Mouse (Mus musculus): ENCODE measurements around the gene Tldc1. TPM values are rescaled to one million over a fixed set of nuclear protein-coding genes. Genes with fewer than 3 reads are reported as not detected.
A peak's percentile ranks its signal among the peaks of the same experiment; 100 is the strongest.

Tldc1 gene
- polyA plus RNA-seq, 1 experiment from 2014 or later = 11.0 TPM

DNA sequence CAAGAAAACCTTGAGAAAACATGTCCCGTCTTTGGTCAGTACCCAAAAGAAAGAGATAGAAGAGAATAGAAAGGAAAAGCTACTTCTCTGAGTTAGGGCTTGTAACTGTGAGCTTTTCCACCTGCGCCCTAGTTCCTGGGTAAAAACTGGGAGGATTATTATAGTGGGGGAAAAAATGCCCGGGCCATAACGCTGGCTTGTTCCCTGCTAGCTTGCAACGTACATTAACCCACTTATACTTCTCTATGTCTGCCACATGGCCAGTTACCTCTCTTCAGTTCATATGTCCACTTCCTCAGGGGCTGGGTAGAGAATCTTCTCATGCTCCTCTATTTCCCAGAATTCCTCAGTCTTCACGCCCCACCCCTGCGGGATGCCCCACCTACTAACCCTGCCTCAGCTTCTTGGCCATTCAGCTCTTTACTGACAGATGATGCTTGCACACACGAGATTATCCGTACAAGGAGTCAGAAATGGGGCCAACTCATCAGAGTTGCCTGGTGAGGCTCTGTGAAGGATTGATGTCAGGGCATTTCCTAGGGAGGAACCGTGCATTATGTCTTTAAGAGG is 41.8 kb downstream of the Tldc1 start:
- Histone ChIP-seq H3K4me3 (replicated peaks) (no peak overlapping the region), H3K9me3 (no peaks in the 10 kb centered on the region), H3K4me2 (replicated peaks) (no peak overlapping the region), H3K27ac (no peak overlapping the region), H3K9ac (replicated peaks) (no peak overlapping the region), H3K27me3 (peaks cover 13% of the 10 kb centered on the region), H3K4me1 (replicated peaks) (0 out of 2 replicates have a peak, but pooled peaks cover 2% of the 10 kb centered on the region), H3K36me3 (no peaks in the 10 kb centered on the region)
- ATAC-seq = no peak
- WGBS = 84% methylated on average over 10 of the region's 10 CpGs

DNA sequence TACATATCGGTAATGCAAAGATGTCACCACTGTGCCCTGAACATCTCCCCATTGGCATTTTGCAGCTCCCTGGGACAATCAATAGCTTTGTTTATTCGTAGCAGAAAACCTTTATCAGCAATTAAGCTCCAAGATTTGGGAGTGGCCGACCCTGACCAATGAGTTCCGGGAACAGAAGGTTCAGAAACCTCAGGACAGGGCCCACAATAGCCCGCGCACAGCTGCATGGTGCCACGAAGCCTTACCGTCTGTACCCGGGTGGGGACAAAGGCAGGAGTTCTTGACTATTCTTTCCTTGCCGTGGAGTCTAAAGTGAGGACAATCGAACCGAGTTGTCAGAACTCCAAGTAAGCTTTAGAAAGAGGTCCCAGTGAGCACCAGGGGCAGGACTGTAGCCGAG is 46.1 kb downstream of the Tldc1 start:
- Histone ChIP-seq H3K9me3 (no peaks in the 10 kb centered on the region), H3K4me3 (replicated peaks) (no peak overlapping the region), H3K4me2 (replicated peaks) (no peak overlapping the region), H3K9ac (replicated peaks) (no peak overlapping the region), H3K4me1 (replicated peaks) (0 out of 2 replicates have a peak, but pooled peaks cover 4% of the 10 kb centered on the region), H3K27ac (no peak overlapping the region), H3K27me3 (no peaks in the 10 kb centered on the region), H3K36me3 (no peaks in the 10 kb centered on the region)
- ATAC-seq = no peak
- WGBS = 78% methylated on average over 13 of the region's 13 CpGs

DNA sequence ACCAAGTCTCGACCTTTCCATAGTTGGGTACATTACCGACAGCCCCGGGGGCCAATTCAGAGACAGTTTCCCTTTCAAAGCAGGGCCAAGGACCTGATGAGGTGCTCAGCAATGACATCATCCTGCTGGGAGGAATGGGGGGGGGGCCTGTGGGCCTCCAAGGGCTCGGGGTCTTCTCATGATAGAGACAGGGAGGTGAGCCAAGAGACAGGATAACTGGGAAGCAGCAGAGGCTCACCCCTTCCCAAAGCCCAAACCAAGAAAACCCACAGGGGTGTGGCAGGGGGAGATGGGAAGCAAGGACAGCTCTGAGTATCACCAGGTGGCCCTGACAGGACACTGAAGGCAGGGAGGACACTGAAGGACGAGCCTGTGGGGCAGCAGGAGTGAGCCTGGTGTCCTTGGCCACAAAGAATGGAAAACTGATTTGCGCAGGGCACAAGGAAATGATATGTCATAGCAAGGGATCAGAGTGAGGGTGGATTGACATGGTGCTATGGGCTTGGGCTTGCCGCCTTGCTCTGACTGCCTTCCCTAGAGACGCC is 49.8 kb downstream of the Tldc1 start:
- Histone ChIP-seq H3K27ac (no peak overlapping the region), H3K4me2 (replicated peaks) (no peak overlapping the region), H3K36me3 (no peaks in the 10 kb centered on the region), H3K27me3 (no peaks in the 10 kb centered on the region; the same call in 1 of the 2 replicates), H3K9ac (replicated peaks) (no peak overlapping the region), H3K9me3 (no peaks in the 10 kb centered on the region), H3K4me3 (replicated peaks) (no peak overlapping the region), H3K4me1 (replicated peaks) (0 out of 2 replicates have a peak, but pooled peaks cover 4% of the 10 kb centered on the region)
- no peak for ATAC-seq
- WGBS = 89% methylated on average over 8 of the region's 8 CpGs

DNA sequence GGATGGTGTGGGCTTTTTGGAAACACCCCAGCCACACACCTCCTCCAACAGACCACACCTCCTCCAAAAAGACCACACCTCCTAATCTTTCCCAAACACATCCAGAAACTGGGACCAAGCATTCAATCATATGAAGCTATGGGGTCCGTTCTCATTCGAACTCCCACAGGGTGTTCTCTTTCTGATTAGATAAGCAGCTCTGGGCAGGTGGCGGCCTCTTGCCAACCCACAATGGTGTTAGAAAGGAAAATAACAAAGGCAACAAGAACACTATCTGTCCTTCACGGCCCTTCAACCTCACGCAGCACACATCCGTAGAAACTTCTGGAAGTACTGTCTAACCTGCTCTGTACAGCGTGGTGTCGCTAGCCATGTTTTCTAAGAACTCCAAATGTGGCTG is 51.1 kb downstream of the Tldc1 start:
- Histone ChIP-seq H3K4me2 (replicated peaks) (no peak overlapping the region), H3K9me3 (no peaks in the 10 kb centered on the region), H3K4me3 (replicated peaks) (no peak overlapping the region), H3K27me3 (no peaks in the 10 kb centered on the region; the same call in 1 of the 2 replicates), H3K9ac (replicated peaks) (no peak overlapping the region), H3K27ac (no peak overlapping the region), H3K4me1 (replicated peaks) (0 out of 2 replicates have a peak, but pooled peaks cover 4% of the 10 kb centered on the region), H3K36me3 (no peaks in the 10 kb centered on the region)
- ATAC-seq = no peak
- 91% methylated on average over 8 of the region's 8 CpGs for WGBS

DNA sequence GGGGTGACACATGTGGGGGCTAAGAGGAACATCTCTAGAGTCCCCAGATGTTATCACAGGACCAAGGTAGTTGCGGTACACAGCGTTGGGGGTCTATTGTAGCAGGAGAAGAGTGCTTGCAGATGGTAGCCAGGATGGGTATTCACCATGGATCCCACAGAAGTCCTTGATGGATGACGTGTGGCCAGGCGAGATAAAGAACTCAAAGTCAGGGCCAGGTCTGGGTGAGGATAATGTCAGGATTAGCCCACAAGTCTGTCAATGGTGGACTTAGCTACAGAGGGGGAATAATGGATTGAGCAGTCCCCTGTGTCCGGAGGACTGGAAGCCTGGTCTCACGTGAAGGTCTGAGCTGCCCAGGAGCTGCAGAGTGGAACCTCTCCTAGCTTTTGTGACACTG is 53.6 kb downstream of the Tldc1 start:
- H3K36me3 ChIP-seq = no peaks in the 10 kb centered on the region
- no peak overlapping the region for H3K9ac ChIP-seq (replicated peaks)
- no peak overlapping the region for H3K4me3 ChIP-seq (replicated peaks)
- no peaks in the 10 kb centered on the region; the same call in 1 of the 2 replicates for H3K27me3 ChIP-seq
- H3K9me3 ChIP-seq = no peaks in the 10 kb centered on the region
- H3K27ac ChIP-seq = no peak overlapping the region
- no peaks in the 10 kb centered on the region for H3K4me1 ChIP-seq (replicated peaks)
- 83% methylated on average over 6 of the region's 6 CpGs for WGBS
- H3K4me2 ChIP-seq (replicated peaks) = no peak overlapping the region
- no peak for ATAC-seq

DNA sequence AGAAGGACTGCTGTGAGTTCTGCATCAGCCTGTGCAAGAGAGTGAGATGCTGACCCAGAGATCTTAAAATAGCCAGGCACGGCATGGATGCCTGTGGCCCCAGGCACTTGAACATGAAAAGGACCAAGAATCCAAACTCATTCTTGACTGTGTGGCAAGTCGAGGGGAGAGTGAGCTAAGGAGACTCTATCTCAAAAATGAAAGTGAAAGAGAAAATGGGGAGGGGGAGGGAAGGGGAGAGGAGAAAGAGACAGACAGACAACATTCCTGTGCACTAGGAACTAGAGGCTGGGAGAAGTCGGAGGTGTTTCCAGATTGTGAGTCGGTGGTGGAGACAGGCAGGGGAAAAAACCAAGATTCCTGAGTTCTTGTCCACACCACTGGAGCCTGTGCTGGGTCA is 54.5 kb downstream of the Tldc1 start:
- Histone ChIP-seq H3K4me2 (replicated peaks) (no peak overlapping the region), H3K36me3 (no peaks in the 10 kb centered on the region), H3K4me3 (replicated peaks) (no peak overlapping the region), H3K27me3 (no peaks in the 10 kb centered on the region; the same call in 1 of the 2 replicates), H3K27ac (no peak overlapping the region), H3K9me3 (no peaks in the 10 kb centered on the region), H3K9ac (replicated peaks) (no peak overlapping the region), H3K4me1 (replicated peaks) (no peaks in the 10 kb centered on the region)
- WGBS = 71% methylated on average over 4 of the region's 4 CpGs
- ATAC-seq = no peak

DNA sequence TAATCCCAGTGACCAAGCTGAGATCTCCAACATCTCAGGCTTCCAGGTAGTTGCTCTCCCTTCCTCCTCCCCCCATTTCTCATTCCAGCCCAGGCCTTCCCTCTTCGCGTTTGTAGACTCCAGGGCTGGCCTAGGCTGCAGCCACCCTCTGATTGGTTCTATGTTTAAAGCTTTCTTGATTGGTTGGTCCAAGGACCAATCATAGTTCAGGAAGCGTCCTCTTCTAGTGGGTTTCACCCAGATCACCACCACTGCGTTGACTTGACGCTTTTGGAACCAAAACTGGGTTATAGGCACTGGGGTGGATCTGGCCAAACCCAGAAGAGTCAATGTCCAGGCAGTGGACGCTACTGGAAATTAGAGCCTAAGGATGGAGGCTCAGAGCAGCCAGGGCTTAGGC is 55.9 kb downstream of the Tldc1 start:
- Histone ChIP-seq H3K9me3 (no peaks in the 10 kb centered on the region), H3K9ac (replicated peaks) (no peak overlapping the region), H3K36me3 (no peaks in the 10 kb centered on the region), H3K4me1 (replicated peaks) (no peaks in the 10 kb centered on the region), H3K4me3 (replicated peaks) (no peak overlapping the region), H3K27me3 (no peaks in the 10 kb centered on the region; the same call in 1 of the 2 replicates), H3K4me2 (replicated peaks) (no peak overlapping the region), H3K27ac (no peak overlapping the region)
- 54% methylated on average over 6 of the region's 6 CpGs for WGBS
- no peak for ATAC-seq

DNA sequence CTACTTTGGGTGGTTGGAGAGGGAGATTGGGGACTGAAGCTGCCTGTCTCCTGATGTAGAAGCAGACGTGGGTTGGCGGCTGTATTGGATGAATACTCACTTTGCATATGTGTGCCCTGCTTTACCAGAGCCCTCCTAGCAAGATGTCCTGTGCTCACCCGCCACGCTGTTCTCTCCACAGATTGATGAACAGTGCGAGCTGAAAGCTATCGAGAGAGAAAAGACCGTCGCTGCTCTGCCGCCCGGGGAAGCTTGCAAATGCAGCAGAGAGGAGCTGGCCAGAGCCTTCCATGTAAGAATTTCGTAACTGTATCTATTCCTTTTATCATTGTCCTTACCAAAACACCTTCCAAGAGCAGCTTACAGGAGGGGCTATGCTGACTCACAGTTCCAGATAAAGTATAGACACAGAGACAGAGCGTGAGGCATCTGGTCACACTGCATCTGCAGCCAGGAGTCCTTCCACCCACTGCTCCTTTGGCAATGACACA is 59.2 kb downstream of the Tldc1 start:
- no peaks in the 10 kb centered on the region for H3K9me3 ChIP-seq
- 60% methylated on average over 12 of the region's 12 CpGs for WGBS
- H3K27me3 ChIP-seq = no peaks in the 10 kb centered on the region
- H3K9ac ChIP-seq (replicated peaks) = no peak overlapping the region
- no peak for ATAC-seq
- H3K36me3 ChIP-seq = no peaks in the 10 kb centered on the region
- H3K27ac ChIP-seq = no peak overlapping the region
- H3K4me3 ChIP-seq (replicated peaks) = no peak overlapping the region
- H3K4me2 ChIP-seq (replicated peaks) = no peak overlapping the region
- H3K4me1 ChIP-seq (replicated peaks) = no peaks in the 10 kb centered on the region

DNA sequence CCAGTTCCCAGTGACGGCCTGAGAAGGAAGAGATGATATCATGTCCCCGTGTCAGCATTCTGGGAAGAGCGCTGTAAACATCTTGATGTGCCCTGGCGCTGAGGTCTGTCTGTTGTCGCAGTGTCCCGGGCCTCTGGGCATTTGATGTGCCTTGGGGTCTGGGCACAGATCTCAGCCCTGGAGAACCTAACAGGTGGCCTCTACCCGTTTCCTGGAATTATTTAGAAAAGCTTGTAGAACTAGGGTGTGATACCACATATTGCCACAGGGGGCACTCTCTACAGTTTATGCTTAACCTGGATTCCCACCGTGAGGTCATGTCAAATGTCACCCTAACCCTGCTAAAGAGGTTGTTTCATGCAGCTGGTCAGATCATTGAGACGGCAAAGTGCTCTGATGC is 60.5 kb downstream of the Tldc1 start:
- H3K9me3 ChIP-seq = no peaks in the 10 kb centered on the region
- H3K9ac ChIP-seq (replicated peaks) = no peak overlapping the region
- no peak overlapping the region for H3K27ac ChIP-seq
- no peak for ATAC-seq
- WGBS = 63% methylated on average over 9 of the region's 9 CpGs
- no peak overlapping the region for H3K4me2 ChIP-seq (replicated peaks)
- H3K4me1 ChIP-seq (replicated peaks) = peaks cover 7% of the 10 kb centered on the region; the same call in 1 of the 2 replicates
- H3K36me3 ChIP-seq = no peaks in the 10 kb centered on the region
- no peak overlapping the region for H3K4me3 ChIP-seq (replicated peaks)
- no peaks in the 10 kb centered on the region for H3K27me3 ChIP-seq

DNA sequence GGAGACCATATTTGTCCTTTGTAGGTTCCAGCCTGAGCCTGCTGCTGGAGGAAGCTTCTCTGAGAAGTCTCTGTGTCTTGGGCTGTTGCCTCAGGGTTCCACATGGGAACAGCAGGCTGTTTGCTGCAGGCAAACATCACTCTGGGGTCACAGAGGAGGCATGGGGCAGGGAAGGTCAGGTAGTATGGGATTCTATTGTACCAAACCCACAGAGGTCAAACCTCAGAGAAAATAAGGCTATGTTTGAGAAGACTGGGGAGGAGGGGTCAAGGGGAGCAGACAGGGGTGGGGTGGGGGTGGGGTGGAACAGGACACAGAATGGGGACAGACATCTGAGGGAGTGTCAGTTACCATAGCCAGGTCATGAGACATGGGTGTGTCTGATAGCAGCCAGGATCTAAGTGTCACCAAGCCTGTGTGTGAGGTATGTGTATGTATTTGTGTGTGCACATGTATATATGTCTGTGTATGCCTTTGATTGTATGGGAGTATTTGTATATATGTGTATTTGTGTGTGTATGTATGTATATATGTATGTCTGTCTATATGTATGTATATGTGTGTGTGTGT is 61.4 kb downstream of the Tldc1 start:
- Histone ChIP-seq H3K36me3 (no peaks in the 10 kb centered on the region), H3K9me3 (no peaks in the 10 kb centered on the region), H3K4me3 (replicated peaks) (no peak overlapping the region), H3K9ac (replicated peaks) (no peak overlapping the region), H3K27me3 (no peaks in the 10 kb centered on the region), H3K4me1 (replicated peaks) (peaks cover 7% of the 10 kb centered on the region; the same call in 1 of the 2 replicates), H3K27ac (no peak overlapping the region), H3K4me2 (replicated peaks) (no peak overlapping the region)
- no peak for ATAC-seq

DNA sequence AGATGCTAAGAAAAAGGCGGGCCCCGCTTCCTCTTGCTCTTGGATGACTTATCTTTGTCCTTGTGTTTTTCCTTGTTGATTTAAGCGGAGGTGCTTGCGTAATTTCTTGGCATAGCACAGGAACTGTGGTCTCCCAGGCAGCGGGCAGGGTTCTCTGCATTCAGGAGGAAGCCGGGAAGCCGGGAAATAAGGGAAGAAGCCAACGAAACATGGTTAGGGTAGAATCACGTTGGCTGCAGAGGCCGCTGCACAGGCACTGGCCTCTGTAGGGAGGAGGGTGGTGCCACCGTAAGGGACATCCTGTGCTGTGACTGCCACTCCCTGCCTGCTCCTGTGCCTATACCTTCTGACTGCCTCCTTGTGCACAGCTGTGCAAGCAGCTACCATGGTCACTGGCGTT is 63.0 kb downstream of the Tldc1 start:
- Histone ChIP-seq H3K9me3 (no peaks in the 10 kb centered on the region), H3K9ac (replicated peaks) (no peak overlapping the region), H3K4me1 (replicated peaks) (peaks cover 7% of the 10 kb centered on the region; the same call in 1 of the 2 replicates), H3K4me3 (replicated peaks) (no peak overlapping the region), H3K27me3 (no peaks in the 10 kb centered on the region), H3K4me2 (replicated peaks) (no peak overlapping the region), H3K27ac (no peak overlapping the region), H3K36me3 (no peaks in the 10 kb centered on the region)
- WGBS = 78% methylated on average over 12 of the region's 12 CpGs
- no peak for ATAC-seq

DNA sequence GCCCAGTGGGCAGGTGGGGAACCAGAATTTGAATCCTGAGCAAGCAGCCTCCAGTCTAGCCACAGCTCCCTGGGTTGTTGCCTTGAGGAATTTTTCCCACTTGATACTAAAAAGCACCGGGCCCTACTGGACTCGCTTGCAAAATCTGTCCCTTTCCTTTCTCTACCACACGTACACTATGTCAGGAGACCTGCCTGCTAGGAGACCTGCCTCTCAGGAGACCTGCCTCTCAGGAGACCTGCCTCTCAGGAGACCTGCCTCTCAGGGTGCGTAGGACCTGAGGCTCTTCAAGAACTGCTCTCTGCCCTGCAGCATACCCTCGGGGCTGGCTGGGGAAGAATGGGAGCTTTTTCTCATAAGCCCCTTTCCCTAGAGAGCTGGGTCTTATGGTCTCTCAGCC is 64.8 kb downstream of the Tldc1 start:
- no peaks in the 10 kb centered on the region for H3K36me3 ChIP-seq
- H3K4me2 ChIP-seq (replicated peaks) = no peak overlapping the region
- H3K9ac ChIP-seq (replicated peaks) = 0 out of 2 replicates have a peak overlapping the region, but pooled peaks have one; percentile 2
- no peak overlapping the region for H3K27ac ChIP-seq
- H3K4me1 ChIP-seq (replicated peaks) = peaks cover 11% of the 10 kb centered on the region
- no peaks in the 10 kb centered on the region for H3K9me3 ChIP-seq
- ATAC-seq = no peak
- WGBS = 75% methylated on average over 5 of the region's 5 CpGs
- H3K4me3 ChIP-seq (replicated peaks) = no peak overlapping the region
- no peaks in the 10 kb centered on the region for H3K27me3 ChIP-seq

Measured in midbrain, embryonic 13.5 days (tissue).